Mouse (Mus musculus) heart, postnatal 25 days (tissue): Measurements from ENCODE around the gene Gpatch11. TPM values are rescaled to one million over a fixed set of nuclear protein-coding genes. Genes with fewer than 3 reads are reported as not detected.

ENCODE experiments used
- DNase-seq: peaks from one replicate; pipeline ENCODE4 v3.0.0; 2022; ENCODE audit warnings: low spot score
- intact Hi-C: fragments of 180-260 bp; cut with DNase I; formaldehyde crosslinking; loops from one replicate; pipeline ENCODE4 v1.15.1; 2025
- total RNA-seq, 2 experiments: library from RNA; stranded (reverse); gene quantifications; 2 replicates each; pipeline ENCODE4 v1.2.3; 2021

Gene Gpatch11
- total RNA-seq, 2 experiments from 2014 or later: 29.4 to 32.3 TPM

GRCm38 (mm10) chr17:78889184-78889583 lies 53.8 kb downstream of the Gpatch11 start:
- DNase-seq: no peak
- intact Hi-C loops: no loop called here

- intact Hi-C loops: no loop called here
- no peak for DNase-seq
Observed at GRCm38 (mm10) chr17:78891020-78891419, 55.7 kb downstream of the Gpatch11 start.

GRCm38 (mm10) chr17:78894991-78895390 lies 59.6 kb downstream of the Gpatch11 start:
- intact Hi-C loops: no loop called here

GRCm38 (mm10) chr17:78895394-78895793 lies 60.0 kb downstream of the Gpatch11 start:
- no peak for DNase-seq

More at GRCm38 (mm10) chr17:78894991-78895390, 59.6 kb downstream of the Gpatch11 start:
- DNase-seq: no peak

More at GRCm38 (mm10) chr17:78895394-78895793, 60.0 kb downstream of the Gpatch11 start:
- intact Hi-C loops: no loop called here

Other genes starting within 250 kb of the Gpatch11 start
- 10 to 100 TPM; 23.8 to 25.2 TPM for gene Strn, start 98.4 kb upstream of the Gpatch11 start, total RNA-seq
- 10 to 100 TPM; 38.6 to 43.0 TPM for gene Heatr5b, start 203 bp upstream of the Gpatch11 start, total RNA-seq
- 1 to 10 TPM; 8.5 to 9.7 TPM for gene Eif2ak2, start 47.0 kb downstream of the Gpatch11 start, total RNA-seq
- gene Sult6b1, start 71.4 kb downstream of the Gpatch11 start, total RNA-seq: not detected
- gene Cebpzos, start 80.9 kb downstream of the Gpatch11 start, total RNA-seq: 10 to 100 TPM; 54.9 to 58.6 TPM
- gene Cebpz, start 101.5 kb downstream of the Gpatch11 start, total RNA-seq: 10 to 100 TPM; 18.9 to 19.2 TPM
- 10 to 100 TPM; 47.3 to 48.6 TPM for gene Ndufaf7, start 101.6 kb downstream of the Gpatch11 start, total RNA-seq
- 10 to 100 TPM; 16.5 to 19.8 TPM for gene Prkd3, start 185.2 kb downstream of the Gpatch11 start, total RNA-seq
- gene Qpct, start 216.3 kb downstream of the Gpatch11 start, total RNA-seq: 1 to 10 TPM; 5.9 to 7.2 TPM